Mouse (Mus musculus) kidney, embryonic 15.5 days (tissue): Measurements from ENCODE around the gene Ehd1. TPM values are rescaled to one million over a fixed set of nuclear protein-coding genes. Genes with fewer than 3 reads are reported as not detected.
"Not testable (repeated sequence)": the region's sequence is repeated elsewhere in the genome, so short reads cannot be mapped to it uniquely, and the experiment has no call there.

Source experiments
- ATAC-seq: fragments of 200-750 bp; cut with Nextera tagmentation; replicated peaks from 2 replicates; pipeline ENCODE4 v1.8.0; 2017; ENCODE audit warnings: moderate TSS enrichment; ENCODE audit not compliant: low FRiP score
- H3K27ac ChIP-seq: fragments of 300-500 bp; sonication (generic); 2 replicates; pipeline ENCODE4 v1.5.1; 2015; ENCODE audit warnings: mild to moderate bottlenecking, inconsistent platforms
- H3K27me3 ChIP-seq: fragments of 300-500 bp; sonication (generic); 2 replicates; pipeline ENCODE4 v1.6.1; 2015; ENCODE audit warnings: inconsistent platforms
- H3K36me3 ChIP-seq: fragments of 300-500 bp; sonication (generic); 2 replicates; pipeline ENCODE4 v1.6.1; 2015; ENCODE audit warnings: inconsistent platforms
- H3K4me1 ChIP-seq: fragments of 300-500 bp; sonication (generic); 2 replicates; pipeline ENCODE4 v1.6.1; 2015; ENCODE audit warnings: inconsistent platforms
- H3K4me2 ChIP-seq: fragments of 300-500 bp; sonication (generic); 2 replicates; pipeline ENCODE4 v1.6.1; 2015; ENCODE audit warnings: moderate library complexity, mild to moderate bottlenecking, inconsistent platforms
- H3K4me3 ChIP-seq: fragments of 300-500 bp; sonication (generic); replicated peaks from 2 replicates; pipeline ENCODE4 v1.5.1; 2015; ENCODE audit warnings: mild to moderate bottlenecking, inconsistent platforms
- H3K9ac ChIP-seq: fragments of 300-500 bp; sonication (generic); 2 replicates; pipeline ENCODE4 v1.6.1; 2015; ENCODE audit warnings: mild to moderate bottlenecking, inconsistent platforms
- H3K9me3 ChIP-seq: fragments of 300-500 bp; sonication (generic); replicated peaks from 2 replicates; pipeline ENCODE4 v1.6.1; 2016; ENCODE audit warnings: inconsistent platforms
- WGBS: fragments of 180-500 bp; shearing (Covaris S2); methylation state at CpG from one replicate; pipeline ENCODE4 v1.1.7; 2015; ENCODE audit warnings: mixed read lengths; 5-methylcytosine and 5-hydroxymethylcytosine counted together
- polyA plus RNA-seq: library from polyadenylated mRNA; unstranded; fragments of >200 nt; fragmentation: Nextera tagmentation; extraction: Ambion mirVana; gene quantifications from 2 replicates; pipeline ENCODE4 v1.2.1, GENCODE M21; 2015

Ehd1 gene
- polyA plus RNA-seq, 1 experiment from 2014 or later: 81.8 TPM

GRCm38 (mm10) chr19:6285632-6286433, 9.3 kb downstream of the Ehd1 start:
- H3K27ac ChIP-seq: no peak overlapping the region
- H3K27me3 ChIP-seq: no peaks in the 10 kb centered on the region
- no peak for ATAC-seq
- no peak overlapping the region for H3K4me3 ChIP-seq
- H3K36me3 ChIP-seq: peaks cover 89% of the 10 kb centered on the region
- H3K9ac ChIP-seq: no peak overlapping the region
- WGBS: 68% methylated on average over 7 of the region's 7 CpGs
- no peak overlapping the region for H3K4me2 ChIP-seq
- no peaks in the 10 kb centered on the region for H3K9me3 ChIP-seq
- H3K4me1 ChIP-seq: peaks cover 31% of the 10 kb centered on the region

GRCm38 (mm10) chr19:6286434-6287401, 10.2 kb downstream of the Ehd1 start:
- H3K36me3 ChIP-seq: peaks cover 80% of the 10 kb centered on the region
- ATAC-seq: no peak
- no peak overlapping the region for H3K4me3 ChIP-seq
- H3K9me3 ChIP-seq: no peaks in the 10 kb centered on the region
- no peak overlapping the region; the same call in 1 of the 2 replicates for H3K9ac ChIP-seq
- 88% methylated on average over 19 of the region's 19 CpGs for WGBS
- no peak overlapping the region for H3K4me2 ChIP-seq
- H3K27ac ChIP-seq: no peak overlapping the region
- H3K4me1 ChIP-seq: peaks cover 33% of the 10 kb centered on the region
- no peaks in the 10 kb centered on the region for H3K27me3 ChIP-seq

GRCm38 (mm10) chr19:6288236-6288894, 11.8 kb downstream of the Ehd1 start:
- no peaks in the 10 kb centered on the region for H3K9me3 ChIP-seq
- peaks cover 73% of the 10 kb centered on the region for H3K36me3 ChIP-seq
- H3K9ac ChIP-seq: no peak overlapping the region
- no peak overlapping the region for H3K4me3 ChIP-seq
- H3K4me1 ChIP-seq: peaks cover 36% of the 10 kb centered on the region
- 67% methylated on average over 13 of the region's 13 CpGs for WGBS
- no peak for ATAC-seq
- H3K4me2 ChIP-seq: no peak overlapping the region
- no peaks in the 10 kb centered on the region for H3K27me3 ChIP-seq
- H3K27ac ChIP-seq: peak overlapping the region; percentile 66; the same call in 1 of the 2 replicates

- WGBS: 95% methylated on average over 14 of the region's 14 CpGs
- no peak for ATAC-seq
Measured at GRCm38 (mm10) chr19:6289696-6290238, 13.2 kb downstream of the Ehd1 start.

GRCm38 (mm10) chr19:6290720-6291116, 14.2 kb downstream of the Ehd1 start:
- ATAC-seq, H3K9me3 ChIP-seq, H3K4me2 ChIP-seq, H3K9ac ChIP-seq, H3K27me3 ChIP-seq, H3K4me3 ChIP-seq: not testable (repeated sequence)
- H3K36me3 ChIP-seq: peaks cover 73% of the 10 kb centered on the region
- peak overlapping the region; percentile 87; the same call in 1 of the 2 replicates for H3K27ac ChIP-seq
- H3K4me1 ChIP-seq: peaks cover 29% of the 10 kb centered on the region
- WGBS: 79% methylated on average over 6 of the region's 6 CpGs

More at GRCm38 (mm10) chr19:6289696-6290238, 13.2 kb downstream of the Ehd1 start:
- Histone ChIP-seq H3K9ac (no peak overlapping the region), H3K36me3 (peaks cover 73% of the 10 kb centered on the region), H3K27ac (no peak overlapping the region), H3K4me1 (peaks cover 33% of the 10 kb centered on the region), H3K27me3 (no peaks in the 10 kb centered on the region), H3K4me2 (no peak overlapping the region), H3K4me3 (no peak overlapping the region), H3K9me3 (no peaks in the 10 kb centered on the region)

GRCm38 (mm10) chr19:6291117-6291781, 14.7 kb downstream of the Ehd1 start:
- H3K4me2 ChIP-seq: no peak overlapping the region
- H3K27me3 ChIP-seq: no peaks in the 10 kb centered on the region
- no peak overlapping the region for H3K9ac ChIP-seq
- H3K36me3 ChIP-seq: peaks cover 73% of the 10 kb centered on the region
- peak overlapping the region; percentile 87 for H3K27ac ChIP-seq
- H3K9me3 ChIP-seq: no peaks in the 10 kb centered on the region
- peak; percentile 55 for ATAC-seq
- peaks cover 28% of the 10 kb centered on the region for H3K4me1 ChIP-seq
- 70% methylated on average over 10 of the region's 10 CpGs for WGBS
- no peak overlapping the region for H3K4me3 ChIP-seq

GRCm38 (mm10) chr19:6292262-6292661, 15.7 kb downstream of the Ehd1 start:
- Histone ChIP-seq H3K36me3 (peaks cover 73% of the 10 kb centered on the region), H3K4me2 (no peak overlapping the region), H3K27me3 (no peaks in the 10 kb centered on the region), H3K27ac (peak overlapping the region; percentile 24; the same call in 1 of the 2 replicates), H3K4me1 (peaks cover 25% of the 10 kb centered on the region), H3K9ac (no peak overlapping the region), H3K9me3 (no peaks in the 10 kb centered on the region), H3K4me3 (no peak overlapping the region)
- ATAC-seq: no peak
- 91% methylated on average over 5 of the region's 5 CpGs for WGBS

GRCm38 (mm10) chr19:6294301-6294700, 17.8 kb downstream of the Ehd1 start:
- Histone ChIP-seq H3K27me3 (no peaks in the 10 kb centered on the region), H3K9ac (no peak overlapping the region), H3K4me2 (no peak overlapping the region), H3K4me3 (no peak overlapping the region), H3K27ac (no peak overlapping the region), H3K4me1 (peaks cover 15% of the 10 kb centered on the region), H3K36me3 (peaks cover 80% of the 10 kb centered on the region), H3K9me3 (no peaks in the 10 kb centered on the region)
- 92% methylated on average over 17 of the region's 17 CpGs for WGBS
- no peak for ATAC-seq

- H3K27me3 ChIP-seq: no peaks in the 10 kb centered on the region
- H3K4me2 ChIP-seq: no peak overlapping the region
- no peak overlapping the region for H3K4me3 ChIP-seq
- no peaks in the 10 kb centered on the region for H3K9me3 ChIP-seq
- ATAC-seq: no peak
- H3K9ac ChIP-seq: no peak overlapping the region
- H3K4me1 ChIP-seq: peaks cover 13% of the 10 kb centered on the region; the same call in 1 of the 2 replicates
- peaks cover 80% of the 10 kb centered on the region for H3K36me3 ChIP-seq
- H3K27ac ChIP-seq: no peak overlapping the region
- 90% methylated on average over 5 of the region's 5 CpGs for WGBS
Measured at GRCm38 (mm10) chr19:6296551-6297210, 20.2 kb downstream of the Ehd1 start.

GRCm38 (mm10) chr19:6297641-6298040, 21.1 kb downstream of the Ehd1 start:
- no peak for ATAC-seq
- Histone ChIP-seq H3K4me3 (no peak overlapping the region), H3K9me3 (no peaks in the 10 kb centered on the region), H3K4me1 (peaks cover 12% of the 10 kb centered on the region; the same call in 1 of the 2 replicates), H3K9ac (no peak overlapping the region), H3K36me3 (peaks cover 75% of the 10 kb centered on the region), H3K4me2 (no peak overlapping the region), H3K27me3 (no peaks in the 10 kb centered on the region), H3K27ac (no peak overlapping the region)
- 83% methylated on average over 9 of the region's 9 CpGs for WGBS
